Mouse (Mus musculus) cortical plate, adult 2 months (tissue): ENCODE results near the gene Ptgs2.

Experiments used
- CTCF ChIP-seq: fragments of 200-500 bp; IDR thresholded peaks from 2 replicates; pipeline ENCODE4 v1.5.1; 2011; ENCODE audit warnings: mild to moderate bottlenecking, control low read depth, low read length; ENCODE audit not compliant: insufficient read depth; ENCODE audit errors: extremely low read depth
- POLR2A ChIP-seq: fragments of 200-500 bp; IDR thresholded peaks from 2 replicates; pipeline ENCODE4 v1.6.1; 2011; ENCODE audit warnings: mild to moderate bottlenecking, low read length, control low read depth; ENCODE audit not compliant: insufficient read depth; ENCODE audit errors: extremely low read depth

- TF ChIP-seq POLR2A: no peak
- no peak for TF ChIP-seq CTCF
These were observed 30.2 kb downstream of the Ptgs2 start for GRCm38 (mm10) chr1:150130070-150130469.
